Mouse (Mus musculus) kidney, embryonic 15.5 days (tissue): ENCODE measurements around the gene Lrp8. TPM values are rescaled to one million over a fixed set of nuclear protein-coding genes. Genes with fewer than 3 reads are reported as not detected.

Source experiments
- ATAC-seq: fragments of 200-750 bp; cut with Nextera tagmentation; replicated peaks from 2 replicates; pipeline ENCODE4 v1.8.0; 2017; ENCODE audit warnings: moderate TSS enrichment; ENCODE audit not compliant: low FRiP score
- H3K27ac ChIP-seq: fragments of 300-500 bp; sonication (generic); 2 replicates; pipeline ENCODE4 v1.5.1; 2015; ENCODE audit warnings: mild to moderate bottlenecking, inconsistent platforms
- H3K27me3 ChIP-seq: fragments of 300-500 bp; sonication (generic); 2 replicates; pipeline ENCODE4 v1.6.1; 2015; ENCODE audit warnings: inconsistent platforms
- H3K36me3 ChIP-seq: fragments of 300-500 bp; sonication (generic); 2 replicates; pipeline ENCODE4 v1.6.1; 2015; ENCODE audit warnings: inconsistent platforms
- H3K4me1 ChIP-seq: fragments of 300-500 bp; sonication (generic); 2 replicates; pipeline ENCODE4 v1.6.1; 2015; ENCODE audit warnings: inconsistent platforms
- H3K4me2 ChIP-seq: fragments of 300-500 bp; sonication (generic); 2 replicates; pipeline ENCODE4 v1.6.1; 2015; ENCODE audit warnings: moderate library complexity, mild to moderate bottlenecking, inconsistent platforms
- H3K4me3 ChIP-seq: fragments of 300-500 bp; sonication (generic); replicated peaks from 2 replicates; pipeline ENCODE4 v1.5.1; 2015; ENCODE audit warnings: mild to moderate bottlenecking, inconsistent platforms
- H3K9ac ChIP-seq: fragments of 300-500 bp; sonication (generic); 2 replicates; pipeline ENCODE4 v1.6.1; 2015; ENCODE audit warnings: mild to moderate bottlenecking, inconsistent platforms
- H3K9me3 ChIP-seq: fragments of 300-500 bp; sonication (generic); replicated peaks from 2 replicates; pipeline ENCODE4 v1.6.1; 2016; ENCODE audit warnings: inconsistent platforms
- WGBS: fragments of 180-500 bp; shearing (Covaris S2); methylation state at CpG from one replicate; pipeline ENCODE4 v1.1.7; 2015; ENCODE audit warnings: mixed read lengths; 5-methylcytosine and 5-hydroxymethylcytosine counted together
- polyA plus RNA-seq: library from polyadenylated mRNA; unstranded; fragments of >200 nt; fragmentation: Nextera tagmentation; extraction: Ambion mirVana; gene quantifications from 2 replicates; pipeline ENCODE4 v1.2.1, GENCODE M21; 2015

Lrp8 gene
- polyA plus RNA-seq, 1 experiment from 2014 or later: 2.6 TPM

DNA sequence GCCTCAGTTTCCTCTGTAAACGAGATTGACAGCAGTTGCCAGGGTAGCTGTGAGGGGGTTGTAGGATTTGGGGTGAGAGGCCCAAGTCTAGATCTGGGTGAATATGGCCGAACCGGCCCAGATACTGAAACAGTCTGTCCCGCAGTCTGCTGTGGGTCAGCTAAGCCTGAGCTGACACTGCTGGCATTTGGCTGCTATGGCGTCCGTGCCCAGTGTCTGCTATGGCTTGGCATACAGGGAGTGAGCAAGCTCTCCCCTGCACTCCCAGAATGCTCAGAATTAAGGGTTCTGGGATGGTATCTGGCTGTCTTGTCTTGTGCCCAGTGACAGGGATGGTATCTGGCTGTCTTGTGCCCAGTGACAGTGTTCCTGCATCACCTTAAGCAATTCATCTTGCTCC, 29.6 kb downstream of the Lrp8 start:
- Histone ChIP-seq H3K4me2 (no peak overlapping the region), H3K27ac (no peak overlapping the region), H3K4me3 (no peak overlapping the region), H3K9ac (no peak overlapping the region), H3K9me3 (no peaks in the 10 kb centered on the region), H3K27me3 (0 out of 2 replicates have a peak, but pooled peaks cover 6% of the 10 kb centered on the region), H3K36me3 (no peaks in the 10 kb centered on the region), H3K4me1 (peaks cover 42% of the 10 kb centered on the region)
- ATAC-seq: no peak
- 89% methylated on average over 6 of the region's 6 CpGs for WGBS

- Histone ChIP-seq H3K4me3 (no peak overlapping the region), H3K9me3 (no peaks in the 10 kb centered on the region), H3K4me1 (peaks cover 41% of the 10 kb centered on the region), H3K36me3 (no peaks in the 10 kb centered on the region), H3K27ac (no peak overlapping the region), H3K9ac (no peak overlapping the region), H3K27me3 (0 out of 2 replicates have a peak, but pooled peaks cover 6% of the 10 kb centered on the region), H3K4me2 (no peak overlapping the region)
- 88% methylated on average over 5 of the region's 5 CpGs for WGBS
- ATAC-seq: no peak
Observed at GRCm38 (mm10) chr4:107833525-107833924, 31.5 kb downstream of the Lrp8 start.

DNA sequence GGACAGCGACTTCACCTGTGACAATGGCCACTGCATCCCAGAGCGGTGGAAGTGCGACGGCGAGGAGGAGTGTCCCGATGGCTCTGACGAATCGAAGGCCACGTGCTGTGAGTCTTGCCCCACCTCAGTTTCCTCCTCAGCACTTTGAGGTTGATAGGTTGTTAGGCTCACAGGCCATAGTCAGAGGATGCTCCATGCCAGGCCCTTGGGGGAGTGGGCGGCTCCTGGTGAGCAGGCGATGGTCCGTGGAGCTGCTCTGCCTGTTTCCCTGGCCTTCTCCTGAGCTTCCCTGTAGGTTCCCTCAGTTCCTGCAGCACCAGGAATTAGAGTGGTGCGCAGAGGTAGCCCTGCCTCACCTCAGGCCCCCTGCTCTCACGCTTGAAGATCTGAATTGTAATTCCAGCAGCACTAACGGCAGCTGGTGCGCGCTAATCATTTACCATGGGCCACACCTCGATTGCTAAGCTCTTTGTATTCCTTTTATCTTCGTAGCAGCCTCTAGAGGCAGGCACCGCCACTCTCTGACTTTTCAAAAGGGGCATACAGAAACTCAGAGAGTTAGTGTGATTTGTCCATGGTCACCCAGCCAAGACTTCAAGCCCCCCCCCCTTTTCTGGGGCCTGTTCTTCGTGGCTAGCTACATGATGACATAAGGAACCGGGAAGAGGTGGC, 32.7 kb downstream of the Lrp8 start:
- H3K4me2 ChIP-seq: no peak overlapping the region

GRCm38 (mm10) chr4:107835508-107835909, 33.4 kb downstream of the Lrp8 start:
- Histone ChIP-seq H3K36me3 (no peaks in the 10 kb centered on the region), H3K27ac (no peak overlapping the region), H3K27me3 (0 out of 2 replicates have a peak, but pooled peaks cover 6% of the 10 kb centered on the region), H3K9me3 (no peaks in the 10 kb centered on the region), H3K9ac (no peak overlapping the region), H3K4me3 (no peak overlapping the region), H3K4me1 (peaks cover 25% of the 10 kb centered on the region), H3K4me2 (no peak overlapping the region)
- ATAC-seq: no peak
- WGBS: 52% methylated on average over 5 of the region's 5 CpGs

More for the DNA sequence above, 32.7 kb downstream of the Lrp8 start:
- H3K9me3 ChIP-seq: no peaks in the 10 kb centered on the region
- no peaks in the 10 kb centered on the region for H3K36me3 ChIP-seq
- H3K27me3 ChIP-seq: 0 out of 2 replicates have a peak, but pooled peaks cover 6% of the 10 kb centered on the region
- 56% methylated on average over 22 of the region's 22 CpGs for WGBS
- no peak overlapping the region for H3K9ac ChIP-seq
- no peak overlapping the region for H3K4me3 ChIP-seq
- H3K4me1 ChIP-seq: peaks cover 29% of the 10 kb centered on the region
- 0 out of 2 replicates have a peak overlapping the region, but pooled peaks have one; percentile 6 for H3K27ac ChIP-seq
- peak; percentile 50; the same call in 1 of the 2 replicates for ATAC-seq

GRCm38 (mm10) chr4:107836758-107837157, 34.7 kb downstream of the Lrp8 start:
- Histone ChIP-seq H3K9me3 (no peaks in the 10 kb centered on the region), H3K9ac (no peak overlapping the region), H3K27ac (no peak overlapping the region), H3K4me1 (peaks cover 25% of the 10 kb centered on the region), H3K27me3 (0 out of 2 replicates have a peak, but pooled peaks cover 6% of the 10 kb centered on the region), H3K4me3 (no peak overlapping the region), H3K36me3 (no peaks in the 10 kb centered on the region), H3K4me2 (no peak overlapping the region)
- ATAC-seq: no peak
- WGBS: 65% methylated on average over 5 of the region's 5 CpGs

DNA sequence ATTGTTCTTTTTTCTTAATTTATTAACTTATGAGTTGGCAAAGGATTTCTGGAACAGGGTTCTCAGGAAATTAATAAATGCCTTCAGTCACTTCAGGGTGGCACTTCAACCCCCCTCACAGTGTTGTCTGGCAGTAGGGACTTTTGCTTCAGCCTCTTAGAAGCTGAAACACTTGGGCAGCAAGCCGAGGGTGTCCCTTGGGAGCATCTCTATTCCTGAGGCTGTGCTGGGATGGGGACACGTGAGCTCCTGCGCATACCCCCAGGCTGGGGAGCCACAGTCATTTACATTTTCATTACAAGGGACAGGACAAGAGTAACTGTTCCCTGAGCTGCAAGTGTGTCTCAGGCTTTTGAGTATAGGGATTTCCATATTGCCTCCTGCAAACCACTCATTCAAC, 35.8 kb downstream of the Lrp8 start:
- no peak for ATAC-seq
- H3K36me3 ChIP-seq: no peaks in the 10 kb centered on the region
- H3K9me3 ChIP-seq: no peaks in the 10 kb centered on the region
- 82% methylated on average over 3 of the region's 3 CpGs for WGBS
- H3K27ac ChIP-seq: no peak overlapping the region
- H3K9ac ChIP-seq: no peak overlapping the region
- peaks cover 25% of the 10 kb centered on the region for H3K4me1 ChIP-seq
- H3K4me3 ChIP-seq: no peak overlapping the region
- 0 out of 2 replicates have a peak, but pooled peaks cover 6% of the 10 kb centered on the region for H3K27me3 ChIP-seq
- H3K4me2 ChIP-seq: no peak overlapping the region

DNA sequence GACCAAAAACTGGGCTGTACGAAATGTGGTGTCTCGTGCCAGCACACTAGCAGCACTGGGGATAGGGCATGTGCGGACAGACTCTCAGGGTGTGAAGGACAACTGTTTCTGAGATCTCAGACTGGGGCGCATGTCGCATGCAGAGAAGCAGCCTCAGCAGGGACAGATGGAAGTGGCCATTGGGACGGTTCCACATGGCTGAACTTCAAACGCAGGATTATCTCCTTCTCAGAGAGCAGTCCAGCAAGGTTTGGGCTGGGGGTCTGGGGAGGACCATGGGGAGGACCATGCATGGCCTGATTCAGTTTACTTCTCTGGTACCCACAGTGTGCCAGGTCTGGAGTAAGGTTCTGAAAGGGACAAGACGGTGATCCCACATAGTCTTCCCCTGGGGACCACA, 41.6 kb downstream of the Lrp8 start:
- H3K4me1 ChIP-seq: peaks cover 5% of the 10 kb centered on the region; the same call in 1 of the 2 replicates
- ATAC-seq: no peak
- WGBS: 77% methylated on average over 8 of the region's 8 CpGs
- H3K9me3 ChIP-seq: no peaks in the 10 kb centered on the region
- peaks cover 26% of the 10 kb centered on the region for H3K27me3 ChIP-seq
- no peak overlapping the region for H3K9ac ChIP-seq
- no peak overlapping the region for H3K4me2 ChIP-seq
- no peak overlapping the region for H3K27ac ChIP-seq
- no peak overlapping the region for H3K4me3 ChIP-seq
- H3K36me3 ChIP-seq: no peaks in the 10 kb centered on the region

DNA sequence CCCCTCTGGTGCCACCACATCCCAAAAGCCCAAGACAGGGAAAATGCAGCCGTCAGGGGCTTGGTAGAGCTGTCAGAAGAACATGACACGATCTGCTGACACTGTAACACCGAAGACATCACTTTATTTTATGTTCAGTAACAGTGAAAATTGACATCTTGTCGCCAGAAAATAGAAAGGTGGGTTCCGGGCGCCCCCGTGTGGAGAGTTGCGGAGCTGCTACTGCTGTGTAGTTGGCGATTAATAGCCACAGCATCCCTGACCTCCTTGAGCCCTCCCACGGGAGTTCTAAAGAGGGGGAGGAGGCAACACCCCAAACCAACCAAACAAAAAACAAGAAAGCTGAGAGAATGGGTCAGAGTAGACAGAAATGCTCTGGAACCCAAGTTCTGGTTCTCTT, 42.9 kb downstream of the Lrp8 start:
- H3K36me3 ChIP-seq: no peaks in the 10 kb centered on the region
- peaks cover 26% of the 10 kb centered on the region for H3K27me3 ChIP-seq
- H3K4me2 ChIP-seq: no peak overlapping the region
- no peak overlapping the region for H3K4me3 ChIP-seq
- no peaks in the 10 kb centered on the region for H3K9me3 ChIP-seq
- no peak overlapping the region for H3K27ac ChIP-seq
- no peak for ATAC-seq
- H3K4me1 ChIP-seq: peaks cover 5% of the 10 kb centered on the region; the same call in 1 of the 2 replicates
- no peak overlapping the region for H3K9ac ChIP-seq
- WGBS: 2% methylated on average over 10 of the region's 10 CpGs

DNA sequence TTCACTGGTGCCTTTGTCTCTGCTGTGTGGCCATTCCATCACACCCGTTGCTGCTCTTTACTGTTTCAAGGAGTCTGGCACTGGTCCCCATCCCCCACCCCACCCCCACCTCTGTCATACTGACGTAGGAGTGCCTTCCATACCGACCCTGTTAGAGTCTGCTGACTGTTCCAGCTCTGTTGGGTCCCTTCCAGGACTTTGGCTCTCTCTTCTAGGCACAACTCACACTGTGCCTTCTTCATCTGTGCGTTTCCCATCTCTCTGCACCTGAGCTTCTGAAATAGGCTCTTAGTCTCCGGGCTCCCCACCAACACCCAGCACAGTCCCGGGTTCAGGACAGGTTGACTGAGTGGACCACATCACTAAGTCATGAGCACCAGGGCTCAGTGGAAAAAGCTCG, 44.7 kb downstream of the Lrp8 start:
- Histone ChIP-seq H3K9ac (no peak overlapping the region), H3K4me3 (no peak overlapping the region), H3K27me3 (peaks cover 26% of the 10 kb centered on the region), H3K9me3 (no peaks in the 10 kb centered on the region), H3K4me1 (peaks cover 5% of the 10 kb centered on the region; the same call in 1 of the 2 replicates), H3K4me2 (no peak overlapping the region; the same call in 1 of the 2 replicates), H3K27ac (no peak overlapping the region), H3K36me3 (no peaks in the 10 kb centered on the region)
- no peak for ATAC-seq
- WGBS: 78% methylated on average over 7 of the region's 7 CpGs

GRCm38 (mm10) chr4:107848546-107848945, 46.5 kb downstream of the Lrp8 start:
- WGBS: 77% methylated on average over 5 of the region's 5 CpGs
- Histone ChIP-seq H3K9me3 (no peaks in the 10 kb centered on the region), H3K27ac (no peak overlapping the region), H3K4me3 (no peak overlapping the region), H3K9ac (no peak overlapping the region), H3K27me3 (peaks cover 26% of the 10 kb centered on the region), H3K4me1 (peaks cover 5% of the 10 kb centered on the region; the same call in 1 of the 2 replicates), H3K4me2 (no peak overlapping the region), H3K36me3 (no peaks in the 10 kb centered on the region)
- ATAC-seq: no peak

DNA sequence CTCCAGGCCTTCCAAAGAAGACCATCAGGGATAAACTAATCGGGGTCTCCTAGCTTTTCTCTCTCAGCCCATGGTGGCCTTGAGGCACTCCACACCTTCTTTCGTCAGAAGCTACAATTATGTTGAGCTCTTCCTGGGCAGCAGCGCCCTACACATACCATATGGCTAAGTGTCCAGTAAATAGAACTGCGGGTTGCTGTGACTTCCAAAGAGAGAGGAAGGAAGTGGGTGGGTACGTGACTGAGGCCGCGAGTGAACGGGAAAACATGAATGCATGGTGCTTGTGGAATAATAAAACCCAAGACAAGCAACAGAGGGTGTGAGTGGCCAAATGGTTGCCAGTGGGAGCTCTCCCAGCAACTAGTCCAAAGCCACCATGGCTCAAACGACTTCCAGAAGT, 47.6 kb downstream of the Lrp8 start:
- no peaks in the 10 kb centered on the region for H3K9me3 ChIP-seq
- H3K36me3 ChIP-seq: no peaks in the 10 kb centered on the region
- ATAC-seq: no peak
- no peak overlapping the region for H3K27ac ChIP-seq
- no peak overlapping the region for H3K4me3 ChIP-seq
- peaks cover 5% of the 10 kb centered on the region; the same call in 1 of the 2 replicates for H3K4me1 ChIP-seq
- H3K9ac ChIP-seq: no peak overlapping the region
- no peak overlapping the region for H3K4me2 ChIP-seq
- WGBS: 42% methylated on average over 9 of the region's 9 CpGs
- peaks cover 26% of the 10 kb centered on the region for H3K27me3 ChIP-seq

- 86% methylated on average over 8 of the region's 8 CpGs for WGBS
- H3K9ac ChIP-seq: no peak overlapping the region
- no peak overlapping the region for H3K4me2 ChIP-seq
- no peak for ATAC-seq
- H3K9me3 ChIP-seq: no peaks in the 10 kb centered on the region
- peaks cover 5% of the 10 kb centered on the region; the same call in 1 of the 2 replicates for H3K4me1 ChIP-seq
- no peaks in the 10 kb centered on the region for H3K36me3 ChIP-seq
- peaks cover 26% of the 10 kb centered on the region for H3K27me3 ChIP-seq
- no peak overlapping the region for H3K4me3 ChIP-seq
- no peak overlapping the region for H3K27ac ChIP-seq
Observed at GRCm38 (mm10) chr4:107850091-107850490, 48.0 kb downstream of the Lrp8 start.
